Mouse (Mus musculus) olfactory bulb, adult 2 months (tissue): Measurements from ENCODE around the gene St13.

Source experiments
- CTCF ChIP-seq: fragments of 200-500 bp; IDR thresholded peaks from 2 replicates; pipeline ENCODE4 v1.5.1; 2012; ENCODE audit warnings: low read depth, mild to moderate bottlenecking, low read length, moderate library complexity; ENCODE audit not compliant: insufficient read depth
- POLR2A ChIP-seq: fragments of 200-500 bp; IDR thresholded peaks from 2 replicates; pipeline ENCODE4 v1.6.1; 2012; ENCODE audit warnings: mild to moderate bottlenecking, low read depth, low read length, moderate library complexity; ENCODE audit not compliant: insufficient read depth

- TF ChIP-seq CTCF (no peak), POLR2A (no peak)
These were observed 31.3 kb upstream of the St13 start for GRCm38 (mm10) chr15:81431195-81431594.
